Mouse (Mus musculus) midbrain, embryonic 12.5 days (tissue): ENCODE results near the gene Pdhb. TPM values are rescaled to one million over a fixed set of nuclear protein-coding genes. Genes with fewer than 3 reads are reported as not detected.

Experiments used
- ATAC-seq: fragments of 200-750 bp; cut with Nextera tagmentation; 2 replicates; pipeline ENCODE4 v1.8.0; 2017; ENCODE audit warnings: low read depth, moderate TSS enrichment, moderate library complexity; ENCODE audit not compliant: low FRiP score
- H3K27ac ChIP-seq: fragments of 300-500 bp; sonication (generic); replicated peaks from 2 replicates; pipeline ENCODE4 v1.5.1; 2016; ENCODE audit warnings: mild to moderate bottlenecking
- H3K27me3 ChIP-seq: fragments of 300-500 bp; sonication (generic); 2 replicates; pipeline ENCODE4 v1.6.1; 2016; ENCODE audit warnings: mild to moderate bottlenecking
- H3K36me3 ChIP-seq: fragments of 300-500 bp; sonication (generic); 2 replicates; pipeline ENCODE4 v1.6.1; 2016
- H3K4me1 ChIP-seq: fragments of 300-500 bp; sonication (generic); 2 replicates; pipeline ENCODE4 v1.6.1; 2016
- H3K4me2 ChIP-seq: fragments of 300-500 bp; sonication (generic); replicated peaks from 2 replicates; pipeline ENCODE4 v1.6.1; 2016; ENCODE audit warnings: mild to moderate bottlenecking, moderate library complexity
- H3K4me3 ChIP-seq: fragments of 300-500 bp; sonication (generic); 2 replicates; pipeline ENCODE4 v1.5.1; 2016; ENCODE audit warnings: mild to moderate bottlenecking
- H3K9ac ChIP-seq: fragments of 300-500 bp; sonication (generic); replicated peaks from 2 replicates; pipeline ENCODE4 v1.6.1; 2016; ENCODE audit warnings: mild to moderate bottlenecking, moderate library complexity
- H3K9me3 ChIP-seq: fragments of 300-500 bp; sonication (generic); 2 replicates; pipeline ENCODE4 v1.6.1; 2016; ENCODE audit warnings: mild to moderate bottlenecking
- WGBS: fragments of 180-500 bp; shearing (Covaris S2); methylation state at CpG from one replicate; pipeline ENCODE4 v1.1.7; 2016; 5-methylcytosine and 5-hydroxymethylcytosine counted together
- polyA plus RNA-seq: library from polyadenylated mRNA; unstranded; fragments of >200 nt; fragmentation: Nextera tagmentation; extraction: Ambion mirVana; gene quantifications from 2 replicates; pipeline ENCODE4 v1.2.1, GENCODE M21; 2016

Gene Pdhb
- polyA plus RNA-seq = 202 and 213 TPM in 2 replicates

- WGBS = under 1% methylated on average over 63 of the region's 64 CpGs
- Histone ChIP-seq H3K4me3 (peak within 1 kb of the TSS; percentile 93), H3K4me2 (peak within 1 kb of the TSS; percentile 67), H3K9ac (peak within 1 kb of the TSS; percentile 87), H3K9me3 (no peaks in the 10 kb centered on the region), H3K27ac (peak within 1 kb of the TSS; percentile 81), H3K4me1 (peaks cover 9% of the 10 kb centered on the region), H3K27me3 (no peaks in the 10 kb centered on the region), H3K36me3 (peaks cover 30% of the 10 kb centered on the region)
- ATAC-seq = peak; percentile 100
Measured at GRCm38 (mm10) chr14:8172507-8173410, at the start of gene Pdhb. Pdhb (minus strand) TSS chr14:8173025.

- Histone ChIP-seq H3K27me3 (peaks cover 21% of the 10 kb centered on the region), H3K4me3 (no peak overlapping the region), H3K9ac (no peak overlapping the region), H3K4me2 (no peak overlapping the region), H3K27ac (no peak overlapping the region), H3K4me1 (peaks cover 17% of the 10 kb centered on the region), H3K36me3 (peaks cover 8% of the 10 kb centered on the region; the same call in 1 of the 2 replicates), H3K9me3 (no peaks in the 10 kb centered on the region)
- no peak for ATAC-seq
- WGBS = 96% methylated on average over 16 of the region's 16 CpGs
Measured at GRCm38 (mm10) chr14:8222561-8222960, 49.7 kb upstream of the Pdhb start.

DNA sequence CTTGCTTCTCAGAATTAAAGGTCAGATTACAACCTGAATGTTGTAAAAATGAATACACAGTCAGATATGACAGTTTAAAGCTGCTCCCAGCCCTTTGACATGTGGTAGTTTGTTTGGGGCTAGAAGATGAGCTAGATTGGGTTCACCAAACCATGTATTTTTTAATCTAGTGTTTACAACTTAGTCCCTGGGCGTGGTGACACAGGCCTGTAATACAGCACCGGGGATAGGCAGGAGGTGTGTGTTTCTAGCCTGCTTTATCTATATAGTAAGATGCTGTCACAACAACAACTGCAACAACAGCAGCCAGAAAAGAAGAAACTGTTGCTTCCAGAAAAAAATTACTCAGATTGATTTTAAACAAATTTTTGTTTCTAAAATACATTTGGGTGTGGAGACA, 48.1 kb upstream of the Pdhb start:
- no peak overlapping the region for H3K27ac ChIP-seq
- 83% methylated on average over 2 of the region's 2 CpGs for WGBS

GRCm38 (mm10) chr14:8220306-8220705, 47.5 kb upstream of the Pdhb start:
- no peak for ATAC-seq
- peaks cover 8% of the 10 kb centered on the region; the same call in 1 of the 2 replicates for H3K36me3 ChIP-seq
- no peak overlapping the region for H3K9ac ChIP-seq
- no peak overlapping the region for H3K27ac ChIP-seq
- H3K4me1 ChIP-seq = peaks cover 23% of the 10 kb centered on the region
- 61% methylated on average over 7 of the region's 7 CpGs for WGBS
- H3K4me3 ChIP-seq = no peak overlapping the region
- no peak overlapping the region for H3K4me2 ChIP-seq
- peaks cover 41% of the 10 kb centered on the region for H3K27me3 ChIP-seq
- H3K9me3 ChIP-seq = no peaks in the 10 kb centered on the region

More for the DNA sequence above, 48.1 kb upstream of the Pdhb start:
- Histone ChIP-seq H3K27me3 (peaks cover 35% of the 10 kb centered on the region), H3K9ac (no peak overlapping the region), H3K4me3 (no peak overlapping the region), H3K36me3 (peaks cover 8% of the 10 kb centered on the region; the same call in 1 of the 2 replicates), H3K4me2 (no peak overlapping the region), H3K4me1 (peaks cover 18% of the 10 kb centered on the region), H3K9me3 (no peaks in the 10 kb centered on the region)
- ATAC-seq = no peak

DNA sequence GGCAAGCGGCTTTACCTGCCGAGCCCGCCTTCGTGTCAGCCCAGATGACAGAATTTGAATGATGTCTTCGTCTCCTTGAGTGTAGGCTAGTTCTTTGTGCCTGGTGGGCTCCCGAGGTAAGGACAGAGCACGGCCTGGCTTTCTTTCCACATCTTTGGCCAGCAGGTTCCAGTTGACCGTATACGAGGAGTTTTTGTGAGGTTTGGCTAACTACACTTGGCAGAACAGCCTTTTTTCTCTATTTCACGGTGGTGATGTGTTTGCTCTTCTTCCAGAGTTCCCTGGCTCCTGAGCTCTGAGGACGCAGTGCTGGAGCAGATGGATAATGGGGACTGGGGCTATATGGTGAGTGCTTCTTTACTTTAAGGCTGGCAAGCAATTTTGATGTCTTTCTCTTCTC, 47.1 kb upstream of the Pdhb start:
- peaks cover 44% of the 10 kb centered on the region for H3K27me3 ChIP-seq
- H3K9ac ChIP-seq = no peak overlapping the region
- peaks cover 8% of the 10 kb centered on the region; the same call in 1 of the 2 replicates for H3K36me3 ChIP-seq
- no peak for ATAC-seq
- no peak overlapping the region for H3K27ac ChIP-seq
- 31% methylated on average over 11 of the region's 11 CpGs for WGBS
- peaks cover 26% of the 10 kb centered on the region for H3K4me1 ChIP-seq
- no peak overlapping the region for H3K4me3 ChIP-seq
- no peak overlapping the region for H3K4me2 ChIP-seq
- no peaks in the 10 kb centered on the region for H3K9me3 ChIP-seq

DNA sequence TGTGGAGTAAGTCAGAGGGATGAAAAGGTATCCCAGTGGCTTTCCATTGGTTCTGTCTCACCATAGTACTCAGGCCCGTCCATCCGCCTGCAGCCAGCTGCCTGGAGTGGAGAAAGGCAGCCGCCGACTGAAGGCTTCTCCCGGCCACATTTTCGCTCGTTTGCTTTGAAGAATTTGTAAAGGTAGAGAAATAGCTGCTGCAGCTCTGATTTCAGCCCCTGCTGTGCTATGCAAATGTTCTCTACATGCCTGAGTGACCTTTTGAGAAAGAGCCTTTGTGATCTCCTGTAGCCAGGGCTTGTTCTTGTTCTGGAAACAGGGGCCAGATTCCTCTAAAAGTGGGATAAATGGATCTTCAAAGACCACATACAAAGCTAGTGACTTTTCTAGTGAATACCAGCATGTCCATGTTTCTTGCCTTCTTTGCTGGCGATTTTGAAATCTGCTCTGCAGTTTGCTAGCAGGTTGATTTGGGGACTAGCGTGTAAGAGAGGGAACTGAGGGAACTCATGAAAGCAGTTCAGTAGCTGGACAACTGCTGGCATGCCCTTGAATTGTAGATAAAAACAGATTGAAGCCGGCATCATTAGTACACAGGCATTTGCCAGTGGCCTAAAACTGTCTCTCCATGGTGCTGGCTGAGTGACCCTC, 46.0 kb upstream of the Pdhb start:
- H3K27me3 ChIP-seq = peaks cover 48% of the 10 kb centered on the region
- peaks cover 30% of the 10 kb centered on the region for H3K4me1 ChIP-seq
- ATAC-seq = no peak
- H3K4me3 ChIP-seq = no peak overlapping the region
- 0 out of 2 replicates have a peak, but pooled peaks cover 5% of the 10 kb centered on the region for H3K36me3 ChIP-seq
- WGBS = 5% methylated on average over 10 of the region's 10 CpGs
- no peak overlapping the region for H3K4me2 ChIP-seq
- no peaks in the 10 kb centered on the region for H3K9me3 ChIP-seq
- H3K27ac ChIP-seq = no peak overlapping the region
- H3K9ac ChIP-seq = no peak overlapping the region

DNA sequence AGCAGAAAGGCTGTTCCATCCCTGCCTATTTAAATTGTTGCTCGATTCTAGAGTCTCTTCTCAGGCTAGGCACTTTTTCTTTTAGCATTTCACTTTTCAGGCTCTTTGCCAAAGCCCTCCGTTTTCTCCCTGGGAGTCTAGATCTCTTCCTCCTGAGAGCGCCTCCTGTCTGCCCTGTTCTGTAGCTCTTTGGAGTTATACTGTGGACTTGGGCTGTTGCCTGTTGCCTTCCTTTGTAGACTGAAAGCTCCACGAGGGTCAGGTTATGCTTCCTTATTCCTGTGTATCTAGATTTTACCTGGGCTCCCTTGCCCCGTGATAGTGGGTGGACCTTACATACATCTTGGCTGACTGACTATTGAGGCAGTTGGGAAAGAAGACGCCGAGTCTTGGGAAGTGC, 45.4 kb upstream of the Pdhb start:
- no peak overlapping the region for H3K4me3 ChIP-seq
- ATAC-seq = no peak
- H3K4me1 ChIP-seq = peaks cover 30% of the 10 kb centered on the region
- 0 out of 2 replicates have a peak, but pooled peaks cover 5% of the 10 kb centered on the region for H3K36me3 ChIP-seq
- peaks cover 48% of the 10 kb centered on the region for H3K27me3 ChIP-seq
- no peak overlapping the region for H3K9ac ChIP-seq
- no peaks in the 10 kb centered on the region for H3K9me3 ChIP-seq
- H3K27ac ChIP-seq = no peak overlapping the region
- WGBS = 33% methylated on average over 7 of the region's 7 CpGs
- H3K4me2 ChIP-seq = no peak overlapping the region

- Histone ChIP-seq H3K9ac (no peak overlapping the region), H3K4me3 (no peak overlapping the region), H3K27me3 (peaks cover 45% of the 10 kb centered on the region), H3K4me2 (no peak overlapping the region), H3K36me3 (no peaks in the 10 kb centered on the region), H3K9me3 (no peaks in the 10 kb centered on the region), H3K4me1 (peaks cover 30% of the 10 kb centered on the region), H3K27ac (no peak overlapping the region)
- 64% methylated on average over 5 of the region's 5 CpGs for WGBS
- no peak for ATAC-seq
Measured at GRCm38 (mm10) chr14:8216100-8216499, 43.3 kb upstream of the Pdhb start.

DNA sequence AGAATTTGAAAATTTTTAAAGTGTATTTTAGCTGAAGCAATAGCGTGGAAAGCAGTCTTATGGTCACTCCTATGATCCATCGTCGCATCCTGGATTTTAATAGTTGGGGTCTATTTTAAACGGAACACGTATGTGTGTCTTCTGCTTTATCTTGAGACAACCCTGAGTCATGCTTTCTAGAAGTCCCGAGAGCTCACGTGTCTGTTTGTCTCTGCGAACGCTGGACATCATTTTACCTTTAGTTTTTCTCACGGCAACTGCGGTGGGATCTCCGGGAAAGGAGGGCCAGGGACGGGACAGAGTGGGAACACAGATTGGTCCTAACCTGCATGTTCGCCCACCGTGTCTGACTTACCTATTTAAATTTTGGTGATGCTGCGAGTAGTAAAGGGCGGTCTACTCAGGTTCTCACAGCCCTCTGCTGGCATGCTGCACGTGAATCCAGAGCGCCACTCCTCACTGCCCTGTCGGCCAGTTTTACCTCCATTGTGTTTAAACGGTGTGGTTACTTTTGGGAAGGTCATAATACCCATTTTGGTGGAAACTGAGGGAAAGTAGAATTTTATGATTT, 42.5 kb upstream of the Pdhb start:
- no peak overlapping the region for H3K9ac ChIP-seq
- H3K27ac ChIP-seq = no peak overlapping the region
- H3K27me3 ChIP-seq = peaks cover 41% of the 10 kb centered on the region
- WGBS = 19% methylated on average over 21 of the region's 21 CpGs
- peak overlapping the region; percentile 67 for H3K4me3 ChIP-seq
- H3K4me2 ChIP-seq = peak overlapping the region; percentile 74
- peaks cover 30% of the 10 kb centered on the region for H3K4me1 ChIP-seq
- ATAC-seq = no peak
- no peaks in the 10 kb centered on the region for H3K36me3 ChIP-seq
- no peaks in the 10 kb centered on the region for H3K9me3 ChIP-seq

GRCm38 (mm10) chr14:8214299-8215207, 41.7 kb upstream of the Pdhb start:
- Histone ChIP-seq H3K9me3 (no peaks in the 10 kb centered on the region), H3K4me2 (peak overlapping the region; percentile 74), H3K4me1 (peaks cover 25% of the 10 kb centered on the region), H3K4me3 (peak overlapping the region; percentile 67), H3K9ac (peak overlapping the region; percentile 83), H3K27ac (peak overlapping the region; percentile 83), H3K36me3 (no peaks in the 10 kb centered on the region), H3K27me3 (peaks cover 37% of the 10 kb centered on the region)
- ATAC-seq = peak; percentile 86
- 2% methylated on average over 63 of the region's 63 CpGs for WGBS

DNA sequence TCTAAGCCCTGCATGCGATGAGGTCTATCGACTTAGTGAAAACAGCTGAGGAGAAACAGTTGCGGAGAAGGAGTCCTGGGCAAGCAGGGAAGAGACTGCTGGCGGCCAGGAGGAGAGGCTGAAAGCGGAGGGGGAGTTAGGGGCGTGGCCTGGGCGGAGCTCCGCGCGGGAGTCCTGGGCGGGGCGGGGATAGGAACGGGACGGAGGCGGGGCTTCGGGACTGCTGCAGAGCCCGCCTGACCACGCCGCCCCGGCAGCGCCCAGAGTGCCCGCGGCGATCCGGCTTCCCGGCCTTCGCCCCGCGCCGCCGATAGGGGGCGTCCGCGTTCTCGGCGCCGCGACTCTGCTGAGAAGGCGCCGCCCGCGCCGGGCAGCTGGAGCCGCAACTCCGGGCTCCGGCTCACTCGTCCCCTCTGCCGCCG, 41.0 kb upstream of the Pdhb start, which contains the start of gene Kctd6:
TSS of gene Kctd6 (plus strand) at position 338 of the 422 bp plus-strand sequence.
- Histone ChIP-seq H3K9me3 (no peaks in the 10 kb centered on the region), H3K4me2 (peak within 1 kb of the TSS; percentile 74), H3K36me3 (no peaks in the 10 kb centered on the region), H3K27me3 (peaks cover 37% of the 10 kb centered on the region), H3K9ac (peak within 1 kb of the TSS; percentile 83), H3K4me1 (peaks cover 21% of the 10 kb centered on the region), H3K27ac (peak within 1 kb of the TSS; percentile 83), H3K4me3 (peak within 1 kb of the TSS; percentile 67)
- peak; percentile 96 for ATAC-seq
- WGBS = 1% methylated on average over 32 of the region's 49 CpGs
